Mouse (Mus musculus) A20 (cell line): ENCODE measurements around the gene Ypel5.
A peak's percentile ranks its signal among the peaks of the same experiment; 100 is the strongest.

Experiments
- DNase-seq: peaks from one replicate; pipeline ENCODE4 v3.0.0-alpha.2; 2011; ENCODE audit warnings: low read depth, low spot score

Gene Ypel5

GRCm38 (mm10) chr17:72836158-72837115 is at the start of gene Ypel5:
Gene Ypel5 (plus strand): TSS chr17:72836453.
- DNase-seq = peak; percentile 99

DNA sequence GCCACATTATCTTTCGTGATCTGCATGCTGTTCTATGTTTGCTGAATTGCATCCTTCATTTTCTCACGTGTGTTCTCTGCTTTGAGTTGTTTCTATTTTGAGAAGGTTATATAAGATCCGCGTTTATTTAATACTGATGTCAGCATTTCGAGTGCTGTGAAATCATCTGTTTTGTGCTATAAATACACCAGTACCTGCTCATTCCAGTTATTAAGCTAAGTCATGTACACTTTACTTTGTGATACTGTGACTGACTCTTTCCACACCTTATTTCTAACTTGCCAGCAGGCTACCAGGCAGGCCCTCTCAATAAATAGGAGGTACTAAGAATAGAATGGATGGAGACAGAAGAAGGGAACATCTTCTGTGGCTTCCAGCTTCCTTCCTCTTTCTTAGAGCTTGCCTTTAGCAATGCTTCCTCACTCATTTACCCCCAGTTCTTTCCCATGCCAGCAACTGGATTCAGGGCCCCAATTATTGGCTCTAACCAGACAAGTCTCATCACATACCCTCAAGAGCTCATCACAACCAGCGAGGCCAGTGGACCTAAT is 48.3 kb upstream of the Ypel5 start:
- DNase-seq = no peak

- no peak for DNase-seq
Measured at GRCm38 (mm10) chr17:72793278-72793677, 43.0 kb upstream of the Ypel5 start.

- no peak for DNase-seq
Measured at GRCm38 (mm10) chr17:72794660-72795059, 41.6 kb upstream of the Ypel5 start.

GRCm38 (mm10) chr17:72795392-72796047 is 40.7 kb upstream of the Ypel5 start:
- no peak for DNase-seq

GRCm38 (mm10) chr17:72796506-72796905 is 39.7 kb upstream of the Ypel5 start:
- DNase-seq = peak; percentile 40

DNA sequence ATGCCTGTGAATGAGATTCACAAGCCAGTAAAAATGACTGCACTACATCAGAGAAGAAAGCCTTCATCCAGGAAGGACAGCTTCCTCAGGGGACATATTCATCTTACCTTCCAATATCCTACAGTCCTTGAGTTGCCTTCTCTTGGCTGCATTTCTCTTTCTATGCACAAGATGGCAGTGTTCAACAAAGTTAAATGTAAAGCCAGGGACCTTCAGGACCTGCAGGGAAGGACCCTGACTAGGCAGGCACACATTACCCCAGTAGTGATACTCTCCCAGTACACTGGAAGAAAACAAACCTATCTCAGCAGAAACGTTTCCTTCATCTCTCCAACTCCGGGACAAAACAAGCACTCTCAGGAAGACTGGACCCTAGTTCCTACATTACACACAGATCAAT is 38.4 kb upstream of the Ypel5 start:
- DNase-seq = peak; percentile 54

DNA sequence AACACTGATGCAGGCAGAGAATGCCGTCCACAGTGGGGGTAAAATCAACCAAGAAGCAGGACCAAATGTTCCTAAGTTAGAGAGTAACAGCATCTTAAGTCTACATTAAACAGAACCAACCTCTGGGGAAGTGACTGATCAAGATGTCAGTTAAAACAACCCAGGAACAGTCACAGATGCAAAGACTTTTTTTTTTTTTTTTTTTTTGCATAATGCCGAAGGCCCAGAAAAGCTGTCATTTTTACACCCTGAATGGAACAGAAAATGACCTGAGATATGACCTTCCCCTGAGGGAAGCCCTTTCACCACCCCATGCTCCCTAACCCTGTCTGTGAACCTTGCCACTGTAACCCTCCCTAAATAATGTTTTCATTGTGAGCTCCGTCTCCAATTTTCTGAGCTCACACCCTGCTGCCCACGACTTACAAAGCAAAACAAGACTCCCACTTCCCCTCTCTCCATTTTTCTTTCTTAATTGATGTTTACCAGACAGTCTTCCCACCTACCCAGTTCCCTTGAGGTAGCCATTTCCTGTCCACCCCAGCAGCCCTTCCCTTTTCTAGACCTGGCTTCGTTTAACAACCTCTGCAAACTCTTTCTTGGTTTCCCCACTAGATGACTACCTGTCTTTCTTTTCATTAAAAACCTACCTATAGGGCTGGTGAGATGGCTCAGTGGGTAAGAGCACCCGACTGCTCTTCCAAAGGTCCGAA is 26.2 kb upstream of the Ypel5 start:
- peak; percentile 20 for DNase-seq

DNA sequence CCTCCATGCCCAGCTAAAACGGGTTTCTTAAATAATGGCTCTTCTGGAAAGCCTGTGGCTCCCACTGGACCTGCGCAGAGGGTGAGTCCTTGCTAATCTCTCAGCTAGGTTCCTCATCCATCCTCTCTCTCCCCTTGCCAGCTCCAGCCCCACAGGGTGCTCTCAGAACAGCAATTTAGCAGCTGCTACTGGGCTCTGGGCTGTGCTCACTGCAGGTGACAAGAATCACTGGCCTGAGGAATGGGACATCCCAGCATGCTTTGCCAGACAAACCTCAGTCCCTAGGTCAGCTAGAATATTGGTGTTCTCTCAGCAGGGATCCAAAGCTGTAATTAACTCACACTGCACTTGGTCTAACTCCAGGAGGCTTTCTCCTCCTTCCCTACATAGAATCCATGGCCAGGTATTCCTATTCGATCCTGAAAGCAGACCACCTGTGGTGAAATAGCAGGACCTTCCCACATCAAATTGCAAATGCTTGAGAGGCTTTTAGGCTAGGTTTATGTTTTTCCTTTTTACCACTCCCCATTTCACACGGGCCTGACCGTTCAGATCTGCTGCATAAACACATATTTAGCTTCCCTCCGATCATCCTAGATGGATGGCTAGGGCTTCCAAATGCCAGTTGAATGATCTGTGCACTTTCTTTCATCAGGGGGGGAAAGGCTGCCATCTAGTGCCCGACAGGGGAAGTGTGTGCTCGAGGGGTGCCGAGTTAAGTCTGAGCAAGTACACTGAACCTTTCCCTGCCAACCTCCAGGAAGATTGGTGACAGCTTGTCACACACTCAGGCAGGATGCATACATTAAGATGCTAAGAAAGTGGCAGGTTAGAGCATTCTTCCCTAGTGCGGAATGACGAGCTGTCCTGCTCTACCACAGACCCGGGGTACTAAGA is 22.6 kb upstream of the Ypel5 start:
- DNase-seq = peak; percentile 57

DNA sequence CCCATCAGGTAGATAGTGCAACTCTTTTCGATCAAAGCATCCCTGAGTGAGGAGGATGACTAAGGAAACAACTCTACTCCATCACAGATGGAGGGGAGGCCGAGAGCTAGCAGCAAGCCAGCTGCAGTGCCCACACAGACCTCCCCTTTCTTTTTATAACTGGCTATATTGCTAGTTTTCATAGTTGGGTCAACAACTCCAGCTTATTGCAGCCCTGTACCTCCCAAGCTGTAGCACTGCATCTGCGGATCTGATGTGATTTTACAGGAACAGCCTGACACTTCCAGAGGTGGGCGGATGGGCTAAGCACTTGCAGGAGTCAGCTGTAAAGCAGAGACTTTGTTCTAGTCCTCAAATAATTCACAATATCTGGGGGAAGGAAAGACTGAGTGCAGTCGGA is 18.7 kb upstream of the Ypel5 start:
- no peak for DNase-seq

GRCm38 (mm10) chr17:72819714-72820113 is 16.5 kb upstream of the Ypel5 start:
- no peak for DNase-seq

GRCm38 (mm10) chr17:72820425-72820824 is 15.8 kb upstream of the Ypel5 start:
- no peak for DNase-seq

GRCm38 (mm10) chr17:72821923-72822322 is 14.3 kb upstream of the Ypel5 start:
- DNase-seq = no peak

GRCm38 (mm10) chr17:72826916-72827534 is 9.2 kb upstream of the Ypel5 start:
- no peak for DNase-seq

DNA sequence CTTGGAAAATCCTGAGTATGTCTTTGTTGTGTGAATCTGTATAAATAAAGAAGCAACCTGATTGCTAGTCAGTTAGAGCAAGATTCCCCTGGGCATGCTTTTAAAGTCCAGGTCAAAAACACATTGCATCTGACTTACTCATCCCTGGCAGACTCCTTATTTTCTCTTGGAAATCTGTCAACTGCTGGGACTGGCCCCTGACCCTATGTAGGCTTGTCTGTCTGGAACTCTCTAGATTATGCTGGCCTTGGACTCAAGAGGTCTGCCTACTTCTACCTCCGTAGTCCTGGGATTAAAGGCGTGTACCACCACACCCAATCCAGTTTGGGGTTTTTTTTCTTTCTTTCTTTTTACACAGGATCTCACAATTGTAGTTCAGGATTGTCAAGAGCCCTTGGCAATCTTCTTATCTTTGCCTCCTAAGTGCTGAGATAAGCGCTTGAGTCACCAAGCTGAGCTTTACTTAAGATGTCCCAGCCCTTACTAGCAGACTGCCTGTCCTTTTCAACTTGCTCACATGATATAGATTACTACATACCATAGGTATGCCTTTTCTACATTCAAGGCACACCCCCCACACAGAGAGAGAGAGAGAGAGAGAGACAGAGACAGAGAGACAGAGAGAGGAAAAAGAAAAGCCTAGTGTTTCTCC is 8.1 kb upstream of the Ypel5 start:
- no peak for DNase-seq

DNA sequence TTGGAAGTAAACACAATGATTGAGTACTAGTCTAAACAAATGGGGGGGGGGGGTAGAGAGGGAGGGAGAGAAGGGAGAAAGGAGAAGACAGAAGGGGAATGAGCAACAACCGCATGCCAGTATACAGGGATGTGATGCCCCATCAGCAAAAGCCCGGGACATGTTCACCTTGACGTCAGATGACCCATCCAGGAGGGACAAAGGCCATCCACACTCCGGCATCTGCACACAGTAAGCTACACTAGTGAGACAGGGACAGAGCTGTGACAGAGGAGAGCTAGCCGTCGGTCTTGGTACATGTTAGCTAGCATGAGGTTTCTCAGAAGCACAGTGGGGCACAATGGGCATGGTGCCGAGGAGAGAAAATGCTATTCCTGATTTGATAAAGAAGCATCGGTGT is 7.6 kb upstream of the Ypel5 start:
- DNase-seq = no peak

DNA sequence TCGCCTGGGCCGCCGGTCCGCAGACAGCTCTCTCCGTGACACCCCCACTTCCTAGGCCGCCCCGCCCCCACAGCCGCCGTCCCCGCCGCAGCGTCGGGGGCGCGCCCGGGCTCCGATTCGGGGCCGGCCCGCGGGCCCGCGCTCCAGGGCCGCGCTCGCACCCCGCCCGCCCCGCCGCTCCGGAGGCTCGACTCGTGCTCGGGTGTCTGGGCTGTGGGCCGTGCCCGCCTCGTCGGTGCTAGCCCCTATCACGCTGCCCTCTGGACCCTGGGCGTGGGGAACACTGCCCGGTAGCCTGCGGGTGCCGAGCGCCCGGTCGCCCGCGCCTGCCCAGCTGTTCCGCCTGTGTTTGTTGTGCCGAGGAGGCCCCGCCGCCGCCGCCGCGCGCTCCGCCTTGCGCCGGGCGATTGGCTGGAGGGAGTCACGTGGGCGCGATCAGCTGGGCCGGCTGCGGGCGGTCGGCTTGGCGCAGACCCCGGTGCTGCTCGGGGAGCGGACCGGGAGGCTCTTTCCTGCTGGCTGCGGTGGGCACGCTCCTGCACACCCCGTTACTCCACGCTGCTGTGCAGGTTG is 973 bp downstream of the Ypel5 start:
- peak; percentile 94 for DNase-seq

DNA sequence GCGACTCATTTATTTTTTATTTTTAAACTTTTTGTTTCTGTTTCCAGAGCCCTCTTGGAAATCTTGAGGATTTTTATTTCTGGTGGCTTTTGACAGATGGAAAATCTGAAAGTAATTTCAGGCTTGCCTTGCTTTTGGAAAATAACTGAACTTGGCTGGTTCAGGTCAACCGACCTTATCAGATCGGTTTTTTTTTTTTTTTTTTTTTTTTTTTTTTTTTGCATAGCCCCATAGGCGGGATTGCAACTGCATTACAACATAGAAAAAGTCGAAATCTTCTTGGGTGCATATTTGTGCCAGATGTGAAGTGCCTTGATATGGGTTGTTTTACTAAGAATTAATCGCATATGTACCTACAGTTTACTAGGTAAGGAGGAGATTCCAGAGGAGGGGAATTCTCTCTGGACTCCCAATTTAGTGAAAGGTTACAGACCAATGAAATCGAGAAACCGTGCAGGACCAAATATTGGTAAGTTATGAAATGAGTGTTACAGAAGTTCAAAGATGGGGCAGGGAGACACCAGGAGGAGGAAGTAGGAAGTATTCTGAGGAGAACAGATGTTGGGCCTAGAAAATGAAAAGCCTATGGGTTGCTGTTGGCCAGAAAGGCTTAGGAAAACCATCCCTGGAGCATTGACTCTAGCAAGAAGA is 1.7 kb downstream of the Ypel5 start:
- peak; percentile 60 for DNase-seq

GRCm38 (mm10) chr17:72839000-72839399 is 2.7 kb downstream of the Ypel5 start:
- DNase-seq = no peak
